Mouse (Mus musculus) midbrain, embryonic 12.5 days (tissue): ENCODE measurements around the gene 1700001C19Rik. TPM values are rescaled to one million over a fixed set of nuclear protein-coding genes. Genes with fewer than 3 reads are reported as not detected.

Experiments used
- ATAC-seq: fragments of 200-750 bp; cut with Nextera tagmentation; 2 replicates; pipeline ENCODE4 v1.8.0; 2017; ENCODE audit warnings: low read depth, moderate TSS enrichment, moderate library complexity; ENCODE audit not compliant: low FRiP score
- H3K27ac ChIP-seq: fragments of 300-500 bp; sonication (generic); replicated peaks from 2 replicates; pipeline ENCODE4 v1.5.1; 2016; ENCODE audit warnings: mild to moderate bottlenecking
- H3K27me3 ChIP-seq: fragments of 300-500 bp; sonication (generic); 2 replicates; pipeline ENCODE4 v1.6.1; 2016; ENCODE audit warnings: mild to moderate bottlenecking
- H3K36me3 ChIP-seq: fragments of 300-500 bp; sonication (generic); 2 replicates; pipeline ENCODE4 v1.6.1; 2016
- H3K4me1 ChIP-seq: fragments of 300-500 bp; sonication (generic); 2 replicates; pipeline ENCODE4 v1.6.1; 2016
- H3K4me2 ChIP-seq: fragments of 300-500 bp; sonication (generic); replicated peaks from 2 replicates; pipeline ENCODE4 v1.6.1; 2016; ENCODE audit warnings: mild to moderate bottlenecking, moderate library complexity
- H3K4me3 ChIP-seq: fragments of 300-500 bp; sonication (generic); 2 replicates; pipeline ENCODE4 v1.5.1; 2016; ENCODE audit warnings: mild to moderate bottlenecking
- H3K9ac ChIP-seq: fragments of 300-500 bp; sonication (generic); replicated peaks from 2 replicates; pipeline ENCODE4 v1.6.1; 2016; ENCODE audit warnings: mild to moderate bottlenecking, moderate library complexity
- H3K9me3 ChIP-seq: fragments of 300-500 bp; sonication (generic); 2 replicates; pipeline ENCODE4 v1.6.1; 2016; ENCODE audit warnings: mild to moderate bottlenecking
- WGBS: fragments of 180-500 bp; shearing (Covaris S2); methylation state at CpG from one replicate; pipeline ENCODE4 v1.1.7; 2016; 5-methylcytosine and 5-hydroxymethylcytosine counted together
- polyA plus RNA-seq: library from polyadenylated mRNA; unstranded; fragments of >200 nt; fragmentation: Nextera tagmentation; extraction: Ambion mirVana; gene quantifications from 2 replicates; pipeline ENCODE4 v1.2.1, GENCODE M21; 2016

Gene 1700001C19Rik
- polyA plus RNA-seq, 1 experiment from 2014 or later: 0.41 TPM

GRCm38 (mm10) chr17:47444113-47444512 is 6.9 kb upstream of the 1700001C19Rik start:
- WGBS: 79% methylated on average over 6 of the region's 6 CpGs
- no peak for ATAC-seq
- no peak overlapping the region for H3K27ac ChIP-seq

GRCm38 (mm10) chr17:47442271-47442670 is 5.1 kb upstream of the 1700001C19Rik start:
- Histone ChIP-seq H3K4me1 (peaks cover 13% of the 10 kb centered on the region), H3K9me3 (no peaks in the 10 kb centered on the region), H3K27ac (no peak overlapping the region), H3K27me3 (peaks cover 24% of the 10 kb centered on the region), H3K36me3 (no peaks in the 10 kb centered on the region), H3K9ac (no peak overlapping the region), H3K4me3 (no peak overlapping the region), H3K4me2 (no peak overlapping the region)
- 86% methylated on average over 3 of the region's 3 CpGs for WGBS
- no peak for ATAC-seq

More at GRCm38 (mm10) chr17:47444113-47444512, 6.9 kb upstream of the 1700001C19Rik start:
- H3K4me3 ChIP-seq: no peak overlapping the region
- H3K9ac ChIP-seq: no peak overlapping the region
- no peaks in the 10 kb centered on the region for H3K36me3 ChIP-seq
- no peak overlapping the region for H3K4me2 ChIP-seq
- peaks cover 13% of the 10 kb centered on the region for H3K4me1 ChIP-seq
- H3K27me3 ChIP-seq: peaks cover 6% of the 10 kb centered on the region
- no peaks in the 10 kb centered on the region for H3K9me3 ChIP-seq

- no peak overlapping the region for H3K4me2 ChIP-seq
- ATAC-seq: no peak
- H3K4me3 ChIP-seq: no peak overlapping the region
- H3K27ac ChIP-seq: no peak overlapping the region
- peaks cover 18% of the 10 kb centered on the region for H3K4me1 ChIP-seq
- no peak overlapping the region for H3K9ac ChIP-seq
- peaks cover 32% of the 10 kb centered on the region for H3K27me3 ChIP-seq
- no peaks in the 10 kb centered on the region for H3K36me3 ChIP-seq
- no peaks in the 10 kb centered on the region for H3K9me3 ChIP-seq
- WGBS: 75% methylated on average over 19 of the region's 19 CpGs
Observed at GRCm38 (mm10) chr17:47441296-47442051, 4.3 kb upstream of the 1700001C19Rik start.

GRCm38 (mm10) chr17:47440359-47440890 is 3.2 kb upstream of the 1700001C19Rik start:
- Histone ChIP-seq H3K27ac (peak overlapping the region; percentile 31; the same call in 1 of the 2 replicates), H3K4me1 (peaks cover 21% of the 10 kb centered on the region), H3K9me3 (no peaks in the 10 kb centered on the region), H3K9ac (no peak overlapping the region), H3K4me3 (no peak overlapping the region), H3K27me3 (peaks cover 38% of the 10 kb centered on the region), H3K4me2 (no peak overlapping the region), H3K36me3 (no peaks in the 10 kb centered on the region)
- WGBS: 2% methylated on average over 9 of the region's 9 CpGs
- peak; percentile 34; the same call in 1 of the 2 replicates for ATAC-seq

- ATAC-seq: no peak
- no peaks in the 10 kb centered on the region for H3K36me3 ChIP-seq
- H3K9ac ChIP-seq: no peak overlapping the region
- H3K27me3 ChIP-seq: peaks cover 41% of the 10 kb centered on the region
- no peaks in the 10 kb centered on the region for H3K9me3 ChIP-seq
- H3K4me2 ChIP-seq: no peak overlapping the region
- no peak overlapping the region for H3K4me3 ChIP-seq
- 43% methylated on average over 9 of the region's 9 CpGs for WGBS
- H3K27ac ChIP-seq: no peak overlapping the region
- H3K4me1 ChIP-seq: peaks cover 21% of the 10 kb centered on the region
Observed at GRCm38 (mm10) chr17:47439396-47440028, 2.3 kb upstream of the 1700001C19Rik start.

- H3K4me1 ChIP-seq: peaks cover 21% of the 10 kb centered on the region
- no peaks in the 10 kb centered on the region for H3K36me3 ChIP-seq
- ATAC-seq: no peak
- no peak overlapping the region for H3K27ac ChIP-seq
- H3K4me3 ChIP-seq: no peak overlapping the region
- no peak overlapping the region for H3K9ac ChIP-seq
- H3K4me2 ChIP-seq: no peak overlapping the region
- no peaks in the 10 kb centered on the region for H3K9me3 ChIP-seq
- peaks cover 41% of the 10 kb centered on the region for H3K27me3 ChIP-seq
- WGBS: 81% methylated on average over 6 of the region's 6 CpGs
Observed at GRCm38 (mm10) chr17:47438611-47439010, 1.4 kb upstream of the 1700001C19Rik start.

GRCm38 (mm10) chr17:47436156-47436906 is 845 bp downstream of the 1700001C19Rik start, which contains the start of gene AI661453:
Gene AI661453, plus strand, starts transcription at chr17:47436615.
- Histone ChIP-seq H3K27ac (no peak within 1 kb of the TSS), H3K4me2 (peak within 1 kb of the TSS; percentile 61), H3K4me1 (peaks cover 17% of the 10 kb centered on the region), H3K27me3 (peaks cover 41% of the 10 kb centered on the region), H3K9me3 (no peaks in the 10 kb centered on the region), H3K36me3 (no peaks in the 10 kb centered on the region), H3K9ac (peak within 1 kb of the TSS; percentile 37; the same call in 1 of the 2 replicates), H3K4me3 (peak within 1 kb of the TSS; percentile 39)
- no peak for ATAC-seq
- WGBS: 1% methylated on average over 44 of the region's 45 CpGs

GRCm38 (mm10) chr17:47430815-47431214 is 6.4 kb downstream of the 1700001C19Rik start:
- no peak for ATAC-seq
- WGBS: 80% methylated on average over 5 of the region's 5 CpGs
- no peak overlapping the region for H3K27ac ChIP-seq
- no peaks in the 10 kb centered on the region for H3K9me3 ChIP-seq
- H3K4me2 ChIP-seq: no peak overlapping the region
- H3K36me3 ChIP-seq: no peaks in the 10 kb centered on the region
- H3K4me1 ChIP-seq: peaks cover 9% of the 10 kb centered on the region
- H3K27me3 ChIP-seq: peaks cover 8% of the 10 kb centered on the region; the same call in 1 of the 2 replicates
- no peak overlapping the region for H3K4me3 ChIP-seq
- no peak overlapping the region for H3K9ac ChIP-seq

GRCm38 (mm10) chr17:47428831-47429304 is 8.3 kb downstream of the 1700001C19Rik start:
- Histone ChIP-seq H3K4me2 (peak overlapping the region; percentile 17), H3K9ac (no peak overlapping the region)
- ATAC-seq: peak; percentile 68

GRCm38 (mm10) chr17:47427316-47427715 is 9.9 kb downstream of the 1700001C19Rik start:
- 77% methylated on average over 6 of the region's 6 CpGs for WGBS
- no peak for ATAC-seq
- H3K36me3 ChIP-seq: no peaks in the 10 kb centered on the region

More at GRCm38 (mm10) chr17:47428831-47429304, 8.3 kb downstream of the 1700001C19Rik start:
- H3K27ac ChIP-seq: no peak overlapping the region
- peaks cover 9% of the 10 kb centered on the region for H3K4me1 ChIP-seq
- WGBS: 8% methylated on average over 8 of the region's 8 CpGs
- no peaks in the 10 kb centered on the region for H3K9me3 ChIP-seq
- H3K27me3 ChIP-seq: peaks cover 5% of the 10 kb centered on the region; the same call in 1 of the 2 replicates
- no peak overlapping the region for H3K4me3 ChIP-seq
- no peaks in the 10 kb centered on the region for H3K36me3 ChIP-seq

GRCm38 (mm10) chr17:47424186-47424585 is 13.0 kb downstream of the 1700001C19Rik start:
- Histone ChIP-seq H3K9me3 (no peaks in the 10 kb centered on the region), H3K4me1 (peaks cover 9% of the 10 kb centered on the region), H3K36me3 (no peaks in the 10 kb centered on the region), H3K9ac (no peak overlapping the region), H3K4me2 (no peak overlapping the region), H3K4me3 (no peak overlapping the region), H3K27ac (no peak overlapping the region), H3K27me3 (0 out of 2 replicates have a peak, but pooled peaks cover 5% of the 10 kb centered on the region)
- 89% methylated on average over 6 of the region's 6 CpGs for WGBS
- ATAC-seq: no peak

More at GRCm38 (mm10) chr17:47427316-47427715, 9.9 kb downstream of the 1700001C19Rik start:
- Histone ChIP-seq H3K9ac (no peak overlapping the region), H3K4me3 (no peak overlapping the region), H3K9me3 (no peaks in the 10 kb centered on the region), H3K4me1 (peaks cover 9% of the 10 kb centered on the region), H3K27me3 (0 out of 2 replicates have a peak, but pooled peaks cover 5% of the 10 kb centered on the region), H3K4me2 (no peak overlapping the region), H3K27ac (no peak overlapping the region)
